Mouse (Mus musculus) liver, adult 2 months (tissue): Measurements from ENCODE around the gene Dnah5.

Experiments
- CTCF ChIP-seq: fragments of 200-500 bp; IDR thresholded peaks from 2 replicates; pipeline ENCODE4 v1.5.1; 2011; ENCODE audit warnings: low read depth, low read length, control low read depth
- POLR2A ChIP-seq: fragments of 200-500 bp; IDR thresholded peaks from 2 replicates; pipeline ENCODE4 v1.6.1; 2011; ENCODE audit warnings: low read length, control low read depth; ENCODE audit not compliant: insufficient read depth; ENCODE audit errors: extremely low read depth

DNA sequence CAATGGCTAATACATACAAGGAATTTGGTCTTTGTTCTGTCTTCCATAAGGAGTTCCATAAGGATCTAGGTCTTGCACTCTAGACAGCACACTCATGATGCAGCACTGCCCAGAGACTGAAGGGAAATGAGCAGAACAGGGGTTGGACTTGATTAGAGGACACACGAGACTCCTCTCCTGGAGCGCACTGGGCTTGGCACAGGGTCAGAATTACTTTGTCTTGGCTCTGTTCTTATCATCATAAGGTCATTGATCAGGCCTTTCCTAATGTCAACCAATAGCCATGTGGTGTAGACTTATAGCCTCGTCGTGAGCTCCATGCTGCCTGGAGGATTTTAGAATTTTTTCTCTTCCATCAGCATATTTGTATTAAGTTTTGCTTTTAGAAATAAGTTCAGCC is 107.0 kb downstream of the Dnah5 start:
- TF ChIP-seq CTCF (no peak), POLR2A (no peak)
